Mouse (Mus musculus) lung, postnatal 0 days (tissue): ENCODE measurements around the gene Pcbd2.

Source experiments
- CTCF ChIP-seq: IDR thresholded peaks from 2 replicates; pipeline ENCODE4 v1.5.1; 2016; ENCODE audit warnings: antibody characterized with exemption, mild to moderate bottlenecking
- EP300 ChIP-seq: IDR thresholded peaks from 2 replicates; pipeline ENCODE4 v1.6.1; 2016; ENCODE audit warnings: antibody characterized with exemption, mild to moderate bottlenecking, control low read depth

DNA sequence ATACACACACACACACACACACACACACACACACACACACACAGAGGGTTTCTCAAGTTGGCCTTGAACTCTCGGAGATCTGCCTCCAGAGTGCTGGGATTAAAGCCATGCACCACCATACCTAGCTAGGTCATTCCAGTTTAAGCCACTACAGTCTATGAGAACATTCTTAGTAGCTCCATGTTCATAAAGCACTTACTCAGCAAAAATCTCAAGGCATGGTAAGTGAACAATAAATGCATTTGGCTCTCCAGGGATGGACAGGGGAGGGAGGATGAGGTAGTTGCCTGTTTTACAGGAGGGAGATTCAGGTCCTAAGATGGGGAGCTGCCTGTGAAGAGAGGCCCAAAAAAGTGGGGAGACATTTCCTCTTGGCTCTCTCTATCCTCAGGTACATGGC lies 76.8 kb downstream of the Pcbd2 start:
- TF ChIP-seq CTCF: no peak
- no peak for TF ChIP-seq EP300
